Mouse (Mus musculus) brain, embryonic 14.5 days (tissue): ENCODE data around the gene Srl. TPM values are rescaled to one million over a fixed set of nuclear protein-coding genes. Genes with fewer than 3 reads are reported as not detected.

Experiments used
- DNase-seq: peaks from one replicate; pipeline ENCODE4 v3.0.0-alpha.2; 2011; ENCODE audit warnings: low read depth
- CTCF ChIP-seq: fragments of 200-500 bp; IDR thresholded peaks from 2 replicates; pipeline ENCODE4 v1.5.1; 2012; ENCODE audit warnings: inconsistent platforms, mild to moderate bottlenecking, moderate library complexity, borderline replicate concordance; ENCODE audit not compliant: insufficient read depth, insufficient read length; ENCODE audit errors: extremely low read depth
- POLR2A ChIP-seq: fragments of 200-500 bp; IDR thresholded peaks from 2 replicates; pipeline ENCODE4 v1.6.1; 2012; ENCODE audit warnings: mild to moderate bottlenecking, inconsistent platforms, borderline replicate concordance; ENCODE audit not compliant: poor library complexity, insufficient read depth, insufficient read length, severe bottlenecking; ENCODE audit errors: extremely low read depth
- polyA plus RNA-seq: library from polyadenylated mRNA; depleted of rRNA; stranded (reverse); fragments of >200 nt; gene quantifications from 2 replicates; pipeline ENCODE4 v1.2.3, GENCODE M21; 2012; rRNA removed

Srl gene
- polyA plus RNA-seq, 1 experiment = 26.2 TPM

- DNase-seq = peak; percentile 47
- TF ChIP-seq POLR2A = no peak
- no peak for TF ChIP-seq CTCF
Observed at GRCm38 (mm10) chr16:4448235-4448634, 93.4 kb downstream of the Srl start.

- no peak for TF ChIP-seq POLR2A
- no peak for TF ChIP-seq CTCF
- DNase-seq = no peak
Observed at GRCm38 (mm10) chr16:4446395-4446794, 95.2 kb downstream of the Srl start.

GRCm38 (mm10) chr16:4444378-4444777, 97.2 kb downstream of the Srl start:
- TF ChIP-seq POLR2A (no peak), CTCF (no peak)
- no peak for DNase-seq

- DNase-seq = no peak
- TF ChIP-seq CTCF = no peak
- TF ChIP-seq POLR2A = no peak
Observed at GRCm38 (mm10) chr16:4439302-4440066, 102.1 kb downstream of the Srl start.

GRCm38 (mm10) chr16:4436738-4437137, 104.9 kb downstream of the Srl start:
- no peak for DNase-seq
- TF ChIP-seq CTCF = no peak
- TF ChIP-seq POLR2A = no peak

- no peak for DNase-seq
Observed at GRCm38 (mm10) chr16:4435371-4435770, 106.2 kb downstream of the Srl start.

GRCm38 (mm10) chr16:4431841-4432240, 109.8 kb downstream of the Srl start:
- no peak for DNase-seq
- no peak for TF ChIP-seq CTCF
- TF ChIP-seq POLR2A = no peak

More at GRCm38 (mm10) chr16:4435371-4435770, 106.2 kb downstream of the Srl start:
- TF ChIP-seq POLR2A = no peak
- TF ChIP-seq CTCF = no peak

- DNase-seq = no peak
- TF ChIP-seq POLR2A = no peak
- TF ChIP-seq CTCF = no peak
Observed at GRCm38 (mm10) chr16:4431013-4431412, 110.6 kb downstream of the Srl start.

- DNase-seq = no peak
- TF ChIP-seq POLR2A (no peak), CTCF (no peak)
Observed at GRCm38 (mm10) chr16:4430232-4430631, 111.4 kb downstream of the Srl start.

Other genes starting within 250 kb of the Srl start
- 6.0 and 8.6 TPM in 2 replicates for gene Adcy9, start 121.3 kb downstream of the Srl start, polyA plus RNA-seq
- gene Tfap4, start 18.0 kb upstream of the Srl start, polyA plus RNA-seq = 13.6 and 16.6 TPM in 2 replicates
- gene Glis2, start 52.9 kb upstream of the Srl start, polyA plus RNA-seq = 41.8 and 45.4 TPM in 2 replicates
- gene Pam16, start 83.2 kb upstream of the Srl start, polyA plus RNA-seq = 121 and 169 TPM in 2 replicates
- gene Vasn, start 98.1 kb upstream of the Srl start, polyA plus RNA-seq = 6.9 and 9.9 TPM in 2 replicates
- gene Dnaja3, start 98.2 kb upstream of the Srl start, polyA plus RNA-seq = 23.5 and 28.7 TPM in 2 replicates
- 64.0 and 68.8 TPM in 2 replicates for gene Coro7, start 138.0 kb upstream of the Srl start, polyA plus RNA-seq
- gene Nmral1, start 177.5 kb upstream of the Srl start, polyA plus RNA-seq = 70.6 and 105 TPM in 2 replicates
- 52.2 and 59.0 TPM in 2 replicates for gene Hmox2, start 184.5 kb upstream of the Srl start, polyA plus RNA-seq
- 91.1 and 116 TPM in 2 replicates for gene Cdip1, start 248.5 kb upstream of the Srl start, polyA plus RNA-seq